Mouse (Mus musculus) lung, postnatal 0 days (tissue): Measurements from ENCODE around the gene Dscam.

Experiments used
- CTCF ChIP-seq: IDR thresholded peaks from 2 replicates; pipeline ENCODE4 v1.5.1; 2016; ENCODE audit warnings: antibody characterized with exemption, mild to moderate bottlenecking
- EP300 ChIP-seq: IDR thresholded peaks from 2 replicates; pipeline ENCODE4 v1.6.1; 2016; ENCODE audit warnings: antibody characterized with exemption, mild to moderate bottlenecking, control low read depth

GRCm38 (mm10) chr16:97024406-97024805 lies 146.1 kb downstream of the Dscam start:
- TF ChIP-seq CTCF (no peak), EP300 (no peak)
